Mouse (Mus musculus) urinary bladder, postnatal 14 days (tissue): ENCODE data around the gene Cdk8.

Experiments used
- DNase-seq: peaks from one replicate; pipeline ENCODE4 v3.0.0; 2021; ENCODE audit warnings: low spot score

Gene Cdk8

GRCm38 (mm10) chr5:146232816-146233215, 1.8 kb downstream of the Cdk8 start:
- DNase-seq: no peak

GRCm38 (mm10) chr5:146234336-146234735, 3.3 kb downstream of the Cdk8 start:
- DNase-seq: no peak

GRCm38 (mm10) chr5:146238274-146238673, 7.2 kb downstream of the Cdk8 start:
- DNase-seq: no peak

- no peak for DNase-seq
These were observed 9.7 kb downstream of the Cdk8 start for GRCm38 (mm10) chr5:146240771-146241170.

DNA sequence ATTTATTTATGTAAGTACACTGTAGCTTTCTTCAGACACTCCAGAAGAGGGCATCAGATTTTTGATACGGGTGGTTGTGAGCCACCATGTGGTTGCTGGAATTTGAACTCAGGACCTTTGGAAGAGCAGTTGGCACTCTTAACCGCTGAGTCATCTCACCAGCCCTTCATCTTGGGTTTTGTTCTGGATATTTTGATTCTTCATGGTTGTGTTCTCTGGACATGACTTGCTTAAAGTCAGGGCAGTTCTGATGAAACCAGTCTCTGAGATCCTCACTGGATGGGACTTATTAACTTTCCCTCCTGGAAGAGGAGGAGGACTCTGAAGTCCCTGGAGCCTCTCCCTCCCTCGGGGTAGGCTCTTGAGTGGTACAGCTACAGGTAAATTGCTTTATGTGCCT, 10.2 kb downstream of the Cdk8 start:
- no peak for DNase-seq

- DNase-seq: no peak
These were observed 14.2 kb downstream of the Cdk8 start for GRCm38 (mm10) chr5:146245193-146245592.

DNA sequence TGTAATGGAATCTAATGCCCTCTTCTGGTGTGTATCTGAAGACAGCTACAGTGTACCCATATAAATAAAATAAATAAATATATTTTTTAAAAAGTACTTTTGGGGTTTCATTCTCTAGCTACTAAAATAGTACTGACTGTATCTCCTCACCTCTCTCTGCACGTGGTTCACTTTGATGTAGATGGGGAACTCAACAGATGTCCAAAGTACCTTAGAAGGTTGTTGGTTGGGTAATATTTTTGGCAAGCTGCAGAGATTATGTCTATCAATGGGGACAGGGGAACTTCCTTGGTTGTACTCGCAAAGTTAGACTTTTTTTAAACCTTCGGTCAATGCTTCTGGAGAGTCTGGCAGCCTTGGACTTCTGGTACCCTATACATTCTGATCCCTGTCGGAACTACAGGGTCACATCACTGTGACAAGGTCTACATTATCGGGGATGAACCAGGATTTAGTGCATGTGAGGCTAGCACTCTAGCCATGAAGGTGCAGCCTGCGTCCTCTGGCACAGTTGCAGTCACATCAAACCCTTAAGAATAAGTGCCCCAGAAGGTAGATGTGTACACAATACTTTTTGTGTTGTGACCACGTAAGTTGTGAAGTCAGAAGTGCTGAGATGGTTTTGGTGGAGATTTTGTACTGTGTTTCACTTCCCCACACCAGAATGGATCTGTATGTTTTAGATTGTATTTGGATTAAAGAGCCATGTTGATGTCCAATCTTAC, 14.8 kb downstream of the Cdk8 start:
- DNase-seq: no peak

DNA sequence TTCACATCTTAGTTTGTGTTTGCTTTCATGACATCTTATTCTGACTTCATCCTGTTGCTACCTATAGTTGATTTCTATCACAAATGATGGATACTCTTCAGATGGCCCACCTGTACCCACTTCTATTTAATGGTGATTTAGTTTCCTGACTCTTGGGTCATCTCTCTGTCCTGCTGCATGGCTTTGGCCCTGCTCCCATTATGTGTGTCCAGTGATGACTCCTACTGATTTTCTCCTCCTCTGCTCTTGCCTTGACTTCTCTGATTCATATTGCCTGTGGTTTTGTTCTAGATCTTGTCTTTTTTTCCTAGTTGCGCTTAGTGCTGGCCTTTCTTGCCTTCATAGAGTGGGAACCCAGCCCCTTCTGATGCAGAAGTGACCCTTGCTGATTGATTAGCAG, 15.4 kb downstream of the Cdk8 start:
- no peak for DNase-seq

DNA sequence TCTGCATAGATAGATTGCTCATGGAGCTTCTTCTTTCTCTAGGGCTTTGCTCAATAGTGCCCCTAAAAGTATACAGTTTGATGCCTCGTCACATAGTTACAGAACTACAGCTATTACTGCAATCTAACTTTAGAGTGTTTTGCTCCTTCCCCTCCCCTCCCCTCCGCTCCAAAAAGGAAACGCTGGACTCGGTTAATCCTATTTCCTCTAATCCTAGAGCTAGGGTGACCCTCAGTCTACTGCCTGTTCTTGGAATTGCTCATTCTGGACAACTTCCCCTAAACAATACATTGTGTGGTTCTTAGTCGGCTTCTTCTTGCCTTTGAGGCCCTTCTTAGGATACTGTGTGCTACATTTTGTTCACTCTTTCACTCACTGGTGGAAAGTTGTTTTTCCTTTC, 16.7 kb downstream of the Cdk8 start:
- DNase-seq: no peak

- no peak for DNase-seq
These were observed 17.7 kb downstream of the Cdk8 start for GRCm38 (mm10) chr5:146248746-146249145.

GRCm38 (mm10) chr5:146250369-146251075, 19.5 kb downstream of the Cdk8 start:
- DNase-seq: no peak

- no peak for DNase-seq
These were observed 20.8 kb downstream of the Cdk8 start for GRCm38 (mm10) chr5:146251663-146252429.

GRCm38 (mm10) chr5:146253644-146254043, 22.6 kb downstream of the Cdk8 start:
- DNase-seq: no peak

DNA sequence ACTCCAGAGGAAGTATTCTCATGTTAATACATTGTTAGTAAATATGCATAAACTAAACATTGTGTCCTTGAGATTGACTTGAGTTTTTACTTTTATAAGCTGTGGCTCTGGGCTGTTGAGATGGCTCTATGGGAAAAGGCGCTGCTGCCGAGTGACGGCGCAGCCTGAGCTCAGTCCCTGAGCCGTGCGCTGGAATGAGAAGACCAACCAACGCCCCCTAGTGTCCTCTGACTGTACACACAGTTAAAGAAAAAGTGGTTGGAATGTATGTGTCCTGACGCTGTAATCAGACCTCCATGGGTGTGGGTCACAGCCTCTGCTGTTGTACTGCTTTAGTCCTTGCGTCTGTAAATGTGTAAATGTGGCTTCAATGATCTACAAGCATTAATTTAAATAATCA, 29.0 kb downstream of the Cdk8 start:
- DNase-seq: no peak

GRCm38 (mm10) chr5:146265934-146266591, 35.0 kb downstream of the Cdk8 start:
- no peak for DNase-seq

DNA sequence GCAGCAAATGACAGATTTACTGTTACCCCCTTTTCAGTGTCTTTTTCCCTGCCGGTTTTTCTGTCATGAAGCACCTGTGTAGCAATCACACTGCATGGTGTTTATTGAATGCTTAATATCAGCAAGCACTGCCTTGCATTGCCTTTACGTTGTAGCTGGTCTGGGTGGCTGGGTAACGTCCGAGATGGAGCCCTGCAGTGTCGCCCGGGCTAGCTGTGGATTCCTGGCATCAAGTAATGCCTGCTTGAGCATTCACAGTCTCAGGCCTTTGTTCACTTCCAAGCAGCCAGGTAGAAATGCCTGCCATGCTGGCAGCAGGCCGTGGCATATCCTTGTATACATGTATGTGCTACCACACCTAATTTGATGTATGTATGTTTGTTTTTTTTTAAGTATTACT, 36.7 kb downstream of the Cdk8 start:
- DNase-seq: no peak

DNA sequence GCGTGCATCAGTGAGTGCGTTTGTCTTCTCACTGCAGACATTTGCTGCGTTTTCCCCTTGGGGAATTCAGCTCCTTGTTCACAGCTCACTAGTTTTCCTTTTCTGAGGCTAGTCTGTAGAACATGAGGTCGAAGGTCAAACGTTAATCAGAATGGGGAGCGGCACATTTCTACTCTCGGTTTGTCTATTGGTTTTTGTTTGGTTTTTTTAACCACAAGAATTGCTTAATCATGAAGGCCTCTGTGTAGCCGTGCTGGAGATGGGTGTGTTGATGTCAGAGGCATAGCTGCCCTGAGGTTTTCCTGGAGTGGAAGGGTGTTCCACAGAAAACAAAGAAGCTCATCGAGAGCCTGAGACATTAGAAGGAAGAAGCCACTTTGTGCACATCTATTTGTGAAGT, 39.6 kb downstream of the Cdk8 start:
- DNase-seq: no peak

GRCm38 (mm10) chr5:146271662-146272061, 40.6 kb downstream of the Cdk8 start:
- DNase-seq: no peak

DNA sequence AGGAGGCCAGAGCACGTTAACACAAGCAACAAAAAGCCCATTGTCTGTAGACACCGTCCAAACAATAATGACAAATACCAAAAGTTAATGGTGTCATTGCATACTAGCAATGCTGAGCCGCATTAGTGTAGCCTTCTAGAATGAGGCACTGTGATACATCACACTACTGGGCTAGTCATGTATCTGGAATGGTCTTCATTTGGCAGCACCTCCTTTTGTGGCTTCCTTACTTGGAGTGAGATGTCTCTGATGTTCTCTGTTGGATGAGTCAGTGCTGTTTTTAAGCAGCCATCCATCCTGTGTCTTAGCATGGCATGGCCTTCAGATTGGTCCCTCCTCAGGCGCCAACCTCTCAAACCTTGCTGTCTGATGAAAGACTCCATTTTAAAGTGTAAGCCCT, 42.1 kb downstream of the Cdk8 start:
- DNase-seq: no peak

DNA sequence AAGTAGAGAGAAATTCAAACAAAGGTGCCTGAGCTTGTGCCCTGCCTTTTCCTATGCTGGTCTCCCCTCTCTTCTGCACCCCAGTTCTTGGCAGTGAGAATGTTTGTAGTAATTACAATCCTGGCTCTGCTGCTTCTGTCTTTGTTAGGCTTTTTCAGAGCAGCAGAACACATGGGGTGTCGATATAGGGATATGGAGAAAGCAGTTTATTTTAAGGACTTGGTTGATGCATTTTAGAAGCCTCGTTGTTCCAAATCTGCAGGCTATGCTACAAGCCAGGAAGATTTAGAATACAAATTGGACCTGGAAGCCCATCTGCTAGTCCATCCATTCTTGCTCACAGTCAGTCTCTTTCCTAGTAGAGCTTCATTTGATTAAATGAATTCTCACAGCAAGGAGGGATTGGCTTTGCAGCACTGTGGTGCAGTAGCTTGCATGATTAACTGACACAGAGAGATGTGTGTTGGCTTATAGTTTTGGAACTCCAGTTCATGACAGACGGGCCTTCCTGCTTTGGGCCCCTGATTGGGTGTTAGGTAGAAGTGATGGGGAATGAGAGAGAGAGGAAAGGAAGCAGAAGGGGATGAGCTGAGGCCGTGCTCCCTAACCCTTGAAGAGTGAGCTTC, 43.5 kb downstream of the Cdk8 start:
- no peak for DNase-seq

DNA sequence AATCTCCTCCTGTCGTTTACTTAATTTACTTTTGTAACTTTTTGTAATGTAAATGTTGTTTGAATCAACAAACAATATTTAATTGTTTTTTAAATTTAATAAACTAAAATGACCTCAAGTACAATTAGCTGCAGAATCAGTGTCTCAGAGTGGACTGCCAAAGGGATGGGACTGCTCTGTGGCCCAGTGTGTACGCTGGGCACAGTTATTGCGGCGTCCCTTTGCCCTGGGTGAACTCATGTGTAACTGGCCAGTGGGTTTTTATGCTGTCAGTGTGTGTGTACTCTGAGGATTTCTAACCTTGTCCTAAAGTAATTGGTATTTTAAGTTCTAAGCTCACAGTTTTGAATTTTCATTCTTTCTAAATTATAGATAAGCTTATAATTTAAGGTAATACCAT, 46.5 kb downstream of the Cdk8 start:
- DNase-seq: no peak

DNA sequence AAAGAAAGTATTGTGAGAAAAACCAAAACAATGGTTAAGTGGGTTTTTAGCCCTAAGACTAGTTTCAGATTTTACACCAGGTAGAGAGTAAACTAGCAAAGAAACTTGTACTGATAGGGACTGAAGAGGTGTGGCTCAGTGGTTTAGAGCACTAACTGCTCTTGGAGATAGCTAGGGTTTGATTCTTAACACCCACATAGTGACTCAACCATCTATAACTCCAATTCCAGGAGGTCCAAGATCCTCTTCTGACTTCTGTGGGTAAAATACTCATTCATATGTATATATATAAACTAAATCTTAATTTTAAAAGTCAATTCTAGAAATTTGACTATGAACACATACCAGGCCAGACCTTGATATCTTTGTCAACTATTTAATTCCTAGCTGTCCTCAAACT, 49.0 kb downstream of the Cdk8 start:
- DNase-seq: no peak
